Comparison of ENCODE assay signal across 8 mouse cellular contexts in the genomic region with DNA sequence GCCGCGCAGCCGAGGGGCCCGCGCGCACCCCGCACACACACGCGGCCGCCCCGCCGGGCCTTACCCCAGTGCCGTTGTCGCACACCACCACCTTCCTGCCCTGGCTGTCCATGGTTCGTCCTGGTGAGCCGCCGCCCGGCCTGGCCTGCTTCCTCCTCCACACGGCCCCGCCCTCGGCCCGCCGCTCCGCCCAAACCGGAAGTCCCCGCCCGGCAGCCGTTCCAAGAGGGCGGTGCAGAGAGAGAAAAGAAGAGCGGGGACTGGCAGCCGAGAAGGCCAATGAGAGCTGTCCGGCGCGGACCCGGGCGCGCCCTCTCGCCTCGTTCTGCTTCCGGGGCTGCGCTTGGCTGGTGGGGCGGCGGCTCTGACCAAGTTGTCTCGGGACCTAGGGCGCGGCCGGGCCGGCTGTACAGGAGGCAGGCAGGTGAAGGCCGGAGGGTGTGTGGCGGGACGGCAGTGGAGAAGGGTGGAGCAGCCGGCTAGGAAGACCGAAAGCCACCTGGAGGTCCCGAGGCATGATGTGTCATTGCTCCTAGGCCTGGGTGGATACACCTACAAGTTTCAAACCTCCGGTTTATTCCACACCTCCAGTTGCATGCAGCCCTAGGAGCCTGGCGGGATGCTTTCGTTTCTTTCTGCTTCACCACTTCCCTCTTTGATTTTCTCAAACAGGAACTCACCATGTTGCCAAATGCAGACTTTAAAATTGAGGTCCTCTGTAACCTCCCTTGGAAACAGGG. TPM values are rescaled to one million over a fixed set of nuclear protein-coding genes. Genes with fewer than 3 reads are reported as not detected.
DNase-seq lines count a peak whose midpoint lies in the region; ATAC-seq and TF ChIP-seq lines count a peak whose summit lies in the region.

Actr2 (minus strand) TSS at position 173 of the 740 bp plus-strand sequence.

- H3K9me3 ChIP-seq in embryonic facial prominence, embryonic 14.5 days (ENCODE audit: control insufficient read depth, low read length) = no peaks in the 10 kb centered on the region
- no peaks in the 10 kb centered on the region for H3K9me3 ChIP-seq in limb, embryonic 13.5 days
- H3K9me3 ChIP-seq in midbrain, embryonic 16.5 days (replicated peaks; ENCODE audit: control insufficient read depth, low read length, poor library complexity, severe bottlenecking) = no peaks in the 10 kb centered on the region

- 0 out of 2 replicates have a peak, but pooled peaks have one; percentile 39 for TF ChIP-seq EP300 in heart, adult 2 months (IDR thresholded peaks at IDR 0.05; ENCODE audit: insufficient read depth, low read depth, low read length)

- peaks cover 9% of the 10 kb centered on the region for H3K4me1 ChIP-seq in embryonic facial prominence, embryonic 14.5 days (ENCODE audit: control insufficient read depth, insufficient read depth, low read length)
- H3K4me1 ChIP-seq in heart, adult 2 months (ENCODE audit: control insufficient read depth, insufficient read depth, low read length) = peaks cover 6% of the 10 kb centered on the region
- H3K4me1 ChIP-seq in limb, embryonic 13.5 days = peaks cover 10% of the 10 kb centered on the region
- H3K4me1 ChIP-seq in midbrain, embryonic 16.5 days (ENCODE audit: control insufficient read depth, insufficient read depth, low read length) = peaks cover 17% of the 10 kb centered on the region

- DNase-seq in 3T3-L1 (ENCODE audit: low read depth, low spot score) = peak; percentile 91
- peak; percentile 96 to 97 for DNase-seq in adrenal gland, postnatal 4 days (ENCODE audit: low spot score in 2 of 2)
- DNase-seq in embryonic facial prominence, embryonic 14.5 days (ENCODE audit: low spot score) = peak; percentile 98
- DNase-seq in heart, adult 2 months = peak; percentile 98 to 99
- DNase-seq in kidney, adult 8-10 months = peak; percentile 97
- DNase-seq in spleen, postnatal 10 days (ENCODE audit: low spot score in 2 of 2) = peak; percentile 95 to 99

- WGBS in embryonic facial prominence, embryonic 14.5 days = 0% methylated on average over 17 of the region's 57 CpGs
- WGBS in heart, adult 2 months = under 1% methylated on average over 45 of the region's 57 CpGs
- WGBS in limb, embryonic 13.5 days = under 1% methylated on average over 43 of the region's 57 CpGs
- under 1% methylated on average over 55 of the region's 57 CpGs for WGBS in midbrain, embryonic 16.5 days

- TF ChIP-seq POLR2A in heart, adult 2 months (IDR thresholded peaks at IDR 0.05; ENCODE audit: insufficient read depth, low read depth, low read length) = peak; percentile 86

- H3K4me2 ChIP-seq in embryonic facial prominence, embryonic 14.5 days (ENCODE audit: low read depth, low read length) = peak within 1 kb of the TSS; percentile 77
- peak within 1 kb of the TSS; percentile 81 for H3K4me2 ChIP-seq in limb, embryonic 13.5 days (replicated peaks)
- H3K4me2 ChIP-seq in midbrain, embryonic 16.5 days (ENCODE audit: low read length) = peak within 1 kb of the TSS; percentile 94

- intact Hi-C loops in heart, adult 2 months (cut with DNase I) = loop anchor here (2.0 to 5.0 kb wide), 2 partner anchors 88 to 191 kb away; partner anchors contain the start of genes Rab1a and Spred2

- H3K27ac ChIP-seq in embryonic facial prominence, embryonic 14.5 days (replicated peaks; ENCODE audit: low read depth, low read length) = peak within 1 kb of the TSS; percentile 90
- peak within 1 kb of the TSS; percentile 94 for H3K27ac ChIP-seq in heart, adult 2 months
- peak within 1 kb of the TSS; percentile 90 for H3K27ac ChIP-seq in limb, embryonic 13.5 days
- peak within 1 kb of the TSS; percentile 89 for H3K27ac ChIP-seq in midbrain, embryonic 16.5 days (ENCODE audit: low read length)

- H3K9ac ChIP-seq in embryonic facial prominence, embryonic 14.5 days (ENCODE audit: low read depth, low read length) = peak within 1 kb of the TSS; percentile 85
- H3K9ac ChIP-seq in heart, adult 2 months (ENCODE audit: low read depth, low read length) = peak within 1 kb of the TSS; percentile 90
- H3K9ac ChIP-seq in limb, embryonic 13.5 days = peak within 1 kb of the TSS; percentile 89
- peak within 1 kb of the TSS; percentile 90 for H3K9ac ChIP-seq in midbrain, embryonic 16.5 days (ENCODE audit: low read depth, low read length)

- peak; percentile 99 for ATAC-seq in embryonic facial prominence, embryonic 14.5 days (ENCODE audit: low read depth)
- ATAC-seq in limb, embryonic 13.5 days (ENCODE audit: low FRiP score, low read depth) = peak; percentile 100
- peak; percentile 99 for ATAC-seq in midbrain, embryonic 16.5 days

- H3K27me3 ChIP-seq in embryonic facial prominence, embryonic 14.5 days (replicated peaks; ENCODE audit: control insufficient read depth, insufficient read depth, low read length) = no peaks in the 10 kb centered on the region
- H3K27me3 ChIP-seq in heart, adult 2 months (ENCODE audit: control insufficient read depth, insufficient read depth, low read length) = no peaks in the 10 kb centered on the region
- no peaks in the 10 kb centered on the region for H3K27me3 ChIP-seq in limb, embryonic 13.5 days
- H3K27me3 ChIP-seq in midbrain, embryonic 16.5 days (ENCODE audit: control insufficient read depth, insufficient read depth, low read depth, low read length) = no peaks in the 10 kb centered on the region

- peaks cover 4% of the 10 kb centered on the region for H3K79me2 ChIP-seq in heart, adult 2 months (replicated peaks; ENCODE audit: control insufficient read depth, insufficient read depth, low read length)

- TF ChIP-seq CTCF in heart, adult 2 months (IDR thresholded peaks at IDR 0.05) = no peak

- H3K4me3 ChIP-seq in embryonic facial prominence, embryonic 14.5 days (ENCODE audit: low read depth, low read length) = peak within 1 kb of the TSS; percentile 88
- H3K4me3 ChIP-seq in heart, adult 2 months = peak within 1 kb of the TSS; percentile 94
- H3K4me3 ChIP-seq in limb, embryonic 13.5 days = peak within 1 kb of the TSS; percentile 93
- peak within 1 kb of the TSS; percentile 76 for H3K4me3 ChIP-seq in midbrain, embryonic 16.5 days (ENCODE audit: low read depth, low read length)

- H3K36me3 ChIP-seq in embryonic facial prominence, embryonic 14.5 days (ENCODE audit: control insufficient read depth, insufficient read depth, low read length) = peaks cover 3% of the 10 kb centered on the region; the same call in 1 of the 2 replicates
- peaks cover 7% of the 10 kb centered on the region for H3K36me3 ChIP-seq in heart, adult 2 months (ENCODE audit: control insufficient read depth, insufficient read depth, low read length)
- H3K36me3 ChIP-seq in limb, embryonic 13.5 days = peaks cover 12% of the 10 kb centered on the region; the same call in 1 of the 2 replicates
- H3K36me3 ChIP-seq in midbrain, embryonic 16.5 days (ENCODE audit: control insufficient read depth, insufficient read depth, low read length) = 0 out of 2 replicates have a peak, but pooled peaks cover 4% of the 10 kb centered on the region

RNA-seq across cellular contexts. Expression of gene Actr2, which starts in this region (rescaled TPM):
- 100 to 1,000 TPM; 119 to 125 TPM for total RNA-seq in adrenal gland, postnatal 4 days (2021)
- 66.6 and 67.3 TPM in 2 replicates for polyA plus RNA-seq in embryonic facial prominence, embryonic 14.5 days (2014; fragmentation: Nextera tagmentation; extraction: Ambion mirVana)
- total RNA-seq in heart, adult 2 months (2021) = 10 to 100 TPM; 71.7 to 75.8 TPM
- 18.1 and 34.5 TPM in 2 replicates for polyA plus RNA-seq in heart, adult 2 months (2012; rRNA removed)
- 119 and 120 TPM in 2 replicates for polyA plus RNA-seq in limb, embryonic 13.5 days (2015; fragmentation: Nextera tagmentation; extraction: Ambion mirVana)
- polyA plus RNA-seq in midbrain, embryonic 16.5 days (2015; fragmentation: Nextera tagmentation; extraction: Ambion mirVana) = 188 and 208 TPM in 2 replicates

Comparison
In these comparisons a context has a peak if more than half of its experiments do, and no peak if none do; other contexts are left out.
1. Peak in every context shown above with its lines: DNase-seq, ATAC-seq, H3K4me3 ChIP-seq and H3K27ac ChIP-seq.